Mouse (Mus musculus) liver, embryonic 14.5 days (tissue): ENCODE results near the gene 4930590J08Rik. TPM values are rescaled to one million over a fixed set of nuclear protein-coding genes. Genes with fewer than 3 reads are reported as not detected.
"Not testable (repeated sequence)": the region's sequence is repeated elsewhere in the genome, so short reads cannot be mapped to it uniquely, and the experiment has no call there.

Experiments
- ATAC-seq: fragments of 200-750 bp; cut with Nextera tagmentation; 2 replicates; pipeline ENCODE4 v1.8.0; 2017; ENCODE audit warnings: moderate number of reproducible peaks, mild to moderate bottlenecking, moderate library complexity; ENCODE audit not compliant: insufficient read depth
- DNase-seq, 3 experiments: peaks; one replicate each; pipeline ENCODE4 v3.0.0-alpha.2; 2012 to 2013; ENCODE audit warnings: low read depth in 3 of 3, low spot score in 3 of 3
- H3K27ac ChIP-seq: fragments of 300-500 bp; sonication (generic); 2 replicates; pipeline ENCODE4 v1.5.1; 2014; ENCODE audit warnings: moderate library complexity, mild to moderate bottlenecking, control low read depth, inconsistent platforms
- H3K27me3 ChIP-seq: fragments of 300-500 bp; sonication (generic); 2 replicates; pipeline ENCODE4 v1.6.1; 2014; ENCODE audit warnings: mild to moderate bottlenecking, low read length, moderate library complexity; ENCODE audit not compliant: control insufficient read depth, insufficient read depth
- H3K36me3 ChIP-seq: fragments of 300-500 bp; sonication (generic); replicated peaks from 2 replicates; pipeline ENCODE4 v1.6.1; 2014; ENCODE audit warnings: low read depth; ENCODE audit not compliant: control insufficient read depth, insufficient read depth
- H3K4me1 ChIP-seq, 2 experiments: fragments of 200-500 bp in 1 of 2; fragments of 300-500 bp in 1 of 2; sonication (generic) in 1 of 2; replicated peaks; 2 replicates each; pipeline ENCODE4 v1.6.1; 2012 to 2014; ENCODE audit warnings: antibody characterized with exemption in 1 of 2, inconsistent platforms in 1 of 2, low read length in 1 of 2; ENCODE audit not compliant: control insufficient read depth in 2 of 2, insufficient read depth in 2 of 2
- H3K4me2 ChIP-seq: fragments of 300-500 bp; sonication (generic); 2 replicates; pipeline ENCODE4 v1.6.1; 2014; ENCODE audit warnings: low read depth, mild to moderate bottlenecking, control low read depth, moderate library complexity
- H3K4me3 ChIP-seq, 2 experiments: fragments of 200-500 bp in 1 of 2; fragments of 300-500 bp in 1 of 2; sonication (generic) in 1 of 2; 2 replicates each; pipeline ENCODE4 v1.5.1; 2012 to 2014; ENCODE audit warnings: low read depth in 2 of 2, low read length in 2 of 2, mild to moderate bottlenecking in 2 of 2, control low read depth in 1 of 2, inconsistent platforms in 1 of 2, moderate library complexity in 1 of 2; ENCODE audit not compliant: insufficient read depth in 1 of 2
- H3K9ac ChIP-seq: fragments of 300-500 bp; sonication (generic); replicated peaks from 2 replicates; pipeline ENCODE4 v1.6.1; 2014; ENCODE audit warnings: mild to moderate bottlenecking, control low read depth, moderate library complexity
- H3K9me3 ChIP-seq: fragments of 300-500 bp; sonication (generic); 2 replicates; pipeline ENCODE4 v1.6.1; 2016; ENCODE audit warnings: low read length, mixed read lengths; ENCODE audit not compliant: control insufficient read depth
- CTCF ChIP-seq: IDR thresholded peaks from 2 replicates; pipeline ENCODE4 v1.5.1; 2016; ENCODE audit warnings: antibody characterized with exemption, low read depth, control low read depth
- EP300 ChIP-seq: IDR thresholded peaks from 2 replicates; pipeline ENCODE4 v1.6.1; 2016; ENCODE audit warnings: antibody characterized with exemption, low read depth
- WGBS: fragments of 180-500 bp; shearing (Covaris S2); extraction: QIAGEN DNeasy Blood & Tissue Kit; methylation state at CpG from one replicate; pipeline ENCODE4 v1.1.7; 2014; ENCODE audit not compliant: insufficient replicate concordance; 5-methylcytosine and 5-hydroxymethylcytosine counted together
- polyA plus RNA-seq, 2 experiments: library from polyadenylated mRNA; depleted of rRNA in 1 of 2; stranded (reverse) in 1 of 2; unstranded in 1 of 2; fragments of >200 nt; fragmentation: Nextera tagmentation in 1 of 2; extraction: Ambion mirVana in 1 of 2; gene quantifications; 2 replicates each; pipeline versions ENCODE4 v1.2.1 to v1.2.3; 2012 to 2014

The 4930590J08Rik gene
- polyA plus RNA-seq, 2 experiments = 0.11 to 0.17 TPM

DNA sequence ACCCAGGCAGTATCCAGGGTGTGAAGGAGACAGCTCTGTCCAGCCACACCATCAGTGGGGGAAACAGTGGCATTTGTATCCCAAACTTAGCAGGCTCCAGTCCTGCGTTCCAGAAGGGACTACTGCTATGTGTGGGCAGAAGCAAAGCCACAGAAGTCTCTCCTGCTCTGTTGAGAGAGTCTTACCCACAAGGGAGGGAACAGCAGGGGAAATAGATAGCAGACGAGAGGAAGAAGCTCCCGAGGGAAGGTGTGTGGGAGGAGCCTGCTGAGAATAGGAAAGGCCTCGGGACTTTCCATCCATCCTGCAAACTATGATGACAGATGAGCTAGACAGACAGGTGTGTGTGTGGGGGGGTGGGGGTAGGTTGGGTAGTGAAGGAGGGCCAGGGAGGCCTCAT, 14.7 kb downstream of the 4930590J08Rik start:
- ATAC-seq (no peak), DNase-seq (no peak)
- TF ChIP-seq EP300 (no peak), CTCF (no peak)
- no peaks in the 10 kb centered on the region for H3K4me1 ChIP-seq
- H3K9me3 ChIP-seq = no peaks in the 10 kb centered on the region
- H3K4me2 ChIP-seq = no peak overlapping the region
- no peaks in the 10 kb centered on the region for H3K27me3 ChIP-seq
- no peaks in the 10 kb centered on the region for H3K36me3 ChIP-seq
- no peak overlapping the region for H3K9ac ChIP-seq
- H3K27ac ChIP-seq = no peak overlapping the region
- no peak overlapping the region for H3K4me3 ChIP-seq
- 17% methylated on average over 4 of the region's 4 CpGs for WGBS

DNA sequence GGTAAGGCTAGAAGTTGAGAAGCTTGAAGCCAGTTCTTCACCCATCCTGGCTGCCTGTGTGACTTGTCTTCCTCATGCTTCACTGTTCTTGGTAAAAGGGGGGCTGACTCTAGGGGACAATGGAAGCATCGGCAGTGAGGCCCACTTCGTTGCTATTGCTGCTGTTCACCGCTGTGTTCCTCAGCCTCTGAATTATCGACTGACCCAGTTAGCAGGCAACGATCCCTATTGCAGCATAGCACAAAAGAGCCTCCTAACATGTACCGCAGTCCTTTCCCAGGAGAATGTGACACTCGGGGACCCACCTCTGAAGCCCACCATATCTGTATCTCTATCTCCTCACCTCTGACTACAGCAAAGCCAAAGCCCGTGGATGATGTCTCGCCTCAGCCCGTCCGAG, 15.1 kb downstream of the 4930590J08Rik start:
- H3K4me3 ChIP-seq = no peak overlapping the region
- 73% methylated on average over 11 of the region's 11 CpGs for WGBS
- no peak for ATAC-seq

DNA sequence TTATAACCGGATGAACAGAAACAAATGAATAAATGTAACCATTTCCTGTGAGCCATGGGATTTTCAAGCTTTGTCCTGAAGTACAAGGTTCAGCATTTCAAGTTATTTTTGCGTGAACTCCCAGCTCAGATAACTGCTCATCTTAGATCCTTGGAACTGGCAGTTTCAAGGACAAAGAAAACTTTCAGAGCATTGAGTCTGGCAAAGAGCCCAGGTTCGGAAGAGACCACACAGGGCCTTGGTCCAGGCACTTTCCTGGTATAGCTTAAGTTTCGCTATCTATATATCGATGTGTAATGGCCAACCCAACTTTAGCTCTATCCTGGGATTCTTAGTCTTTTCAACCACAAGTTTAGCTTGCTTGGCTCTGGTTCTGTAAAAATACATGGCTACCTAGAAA, 28.6 kb downstream of the 4930590J08Rik start:
- Histone ChIP-seq H3K4me1 (no peaks in the 10 kb centered on the region), H3K4me3 (no peak overlapping the region), H3K4me2 (no peak overlapping the region), H3K27me3 (no peaks in the 10 kb centered on the region), H3K9me3 (no peaks in the 10 kb centered on the region), H3K9ac (no peak overlapping the region), H3K36me3 (no peaks in the 10 kb centered on the region), H3K27ac (no peak overlapping the region)
- no peak for TF ChIP-seq EP300
- TF ChIP-seq CTCF = no peak
- DNase-seq = no peak
- no peak for ATAC-seq
- WGBS = 65% methylated on average over 5 of the region's 5 CpGs

More for the DNA sequence above, 15.1 kb downstream of the 4930590J08Rik start:
- Histone ChIP-seq H3K4me1 (no peaks in the 10 kb centered on the region), H3K9ac (no peak overlapping the region), H3K9me3 (no peaks in the 10 kb centered on the region), H3K27me3 (no peaks in the 10 kb centered on the region), H3K4me2 (no peak overlapping the region), H3K27ac (no peak overlapping the region), H3K36me3 (no peaks in the 10 kb centered on the region)
- no peak for DNase-seq
- TF ChIP-seq CTCF = no peak
- no peak for TF ChIP-seq EP300

DNA sequence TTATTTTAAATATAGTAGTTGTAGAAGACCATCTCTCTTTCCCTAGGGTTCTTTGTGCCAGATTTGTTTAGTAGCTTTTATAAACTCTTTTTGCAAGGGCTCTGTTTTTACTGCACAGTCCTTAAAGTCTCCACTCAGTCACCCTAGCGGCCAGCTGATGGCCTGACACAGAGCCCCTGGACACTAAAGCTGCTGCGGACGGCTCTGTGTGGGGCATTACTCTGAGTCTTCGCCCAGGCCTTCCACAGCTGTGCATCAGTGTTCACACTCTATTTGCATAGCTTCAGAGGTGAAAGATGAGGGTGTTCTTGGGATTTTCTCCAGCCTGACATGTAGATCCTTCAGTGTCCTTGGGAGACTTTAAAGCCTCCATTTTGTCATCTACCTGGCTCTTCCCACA, 35.9 kb downstream of the 4930590J08Rik start:
- no peaks in the 10 kb centered on the region for H3K27me3 ChIP-seq
- TF ChIP-seq CTCF (0 out of 2 replicates have a peak, but pooled peaks have one; percentile 2), EP300 (no peak)
- H3K27ac ChIP-seq = no peak overlapping the region
- 63% methylated on average over 4 of the region's 4 CpGs for WGBS
- H3K9ac ChIP-seq = no peak overlapping the region
- H3K4me3 ChIP-seq = no peak overlapping the region
- no peaks in the 10 kb centered on the region for H3K36me3 ChIP-seq
- no peaks in the 10 kb centered on the region for H3K9me3 ChIP-seq
- H3K4me2 ChIP-seq = no peak overlapping the region
- DNase-seq (no peak), ATAC-seq (no peak)
- H3K4me1 ChIP-seq = no peaks in the 10 kb centered on the region

DNA sequence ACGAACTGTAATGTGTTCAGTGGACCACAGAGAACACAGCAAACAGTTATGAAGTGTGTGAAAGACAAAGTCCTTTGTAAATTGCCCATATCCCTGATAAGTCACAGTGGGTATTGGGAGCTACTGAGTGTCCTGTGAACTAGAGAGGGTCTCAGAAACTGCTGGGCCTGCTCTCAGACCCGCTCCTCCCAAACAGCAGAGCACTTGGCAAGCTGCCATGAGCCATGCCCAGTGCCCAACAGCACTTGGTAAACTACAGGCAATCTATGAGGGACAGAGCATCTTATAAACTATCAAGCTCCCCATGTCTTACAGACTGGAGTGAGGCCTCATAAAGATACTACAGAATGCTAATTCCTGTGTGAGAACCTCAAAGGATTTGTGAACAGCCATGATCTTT, 45.8 kb downstream of the 4930590J08Rik start:
- WGBS = 55% methylated on average over 2 of the region's 2 CpGs
- ATAC-seq (no peak), DNase-seq (no peak)
- no peaks in the 10 kb centered on the region for H3K4me1 ChIP-seq
- TF ChIP-seq CTCF = no peak
- TF ChIP-seq EP300 = no peak
- no peaks in the 10 kb centered on the region for H3K36me3 ChIP-seq
- no peaks in the 10 kb centered on the region for H3K9me3 ChIP-seq
- H3K27ac ChIP-seq = no peak overlapping the region
- no peaks in the 10 kb centered on the region for H3K27me3 ChIP-seq
- H3K4me2 ChIP-seq = no peak overlapping the region
- no peak overlapping the region for H3K9ac ChIP-seq
- no peak overlapping the region for H3K4me3 ChIP-seq

DNA sequence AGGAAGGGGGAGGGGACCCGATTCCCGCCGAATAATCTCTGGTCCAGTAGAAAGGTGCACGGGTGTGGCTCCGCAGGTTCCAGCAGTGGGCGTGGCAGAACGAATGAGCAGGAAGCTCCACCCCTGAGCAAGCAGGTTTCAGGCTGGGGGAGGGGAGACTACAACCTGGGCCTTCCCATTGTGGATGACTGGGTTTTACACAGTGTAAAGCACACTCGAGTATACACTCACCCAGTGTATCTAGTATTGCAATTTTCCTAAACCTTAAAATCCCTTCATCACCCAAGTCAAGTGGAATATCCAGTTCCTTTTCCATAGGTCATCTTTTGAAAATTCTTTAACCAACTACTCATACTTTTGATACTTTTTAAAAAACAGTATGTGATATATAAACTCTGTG, 55.4 kb downstream of the 4930590J08Rik start:
- H3K9ac ChIP-seq, H3K9me3 ChIP-seq, H3K27ac ChIP-seq, H3K4me2 ChIP-seq, H3K4me1 ChIP-seq, ATAC-seq, H3K4me3 ChIP-seq, H3K36me3 ChIP-seq, H3K27me3 ChIP-seq, DNase-seq: not testable (repeated sequence)
- 35% methylated on average over 1 of the region's 8 CpGs for WGBS
